Mouse (Mus musculus): ENCODE results near the gene Stxbp6. TPM values are rescaled to one million over a fixed set of nuclear protein-coding genes. Genes with fewer than 3 reads are reported as not detected.

The Stxbp6 gene
- polyA plus RNA-seq, 1 experiment from 2014 or later = 21.4 TPM

GRCm38 (mm10) chr12:45042591-45043091 lies 31.9 kb downstream of the Stxbp6 start:
- Histone ChIP-seq H3K4me2 (replicated peaks) (no peak overlapping the region), H3K27me3 (ENCODE audit: control insufficient read depth, insufficient read depth, low read length) (no peaks in the 10 kb centered on the region), H3K36me3 (replicated peaks; ENCODE audit: control insufficient read depth, insufficient read depth) (no peaks in the 10 kb centered on the region), H3K4me3 (replicated peaks; ENCODE audit: low read length) (no peak overlapping the region), H3K4me1 (replicated peaks; ENCODE audit: control insufficient read depth, insufficient read depth, low read length) (no peaks in the 10 kb centered on the region), H3K9ac (no peak overlapping the region), H3K9me3 (ENCODE audit: control insufficient read depth, low read length) (no peaks in the 10 kb centered on the region), H3K27ac (no peak overlapping the region)
- DNase-seq (ENCODE audit: low spot score) (no peak), ATAC-seq (ENCODE audit: low FRiP score) (no peak)
- 68% methylated on average over 10 of the region's 10 CpGs for WGBS

- H3K9ac ChIP-seq = no peak overlapping the region
- no peaks in the 10 kb centered on the region for H3K36me3 ChIP-seq (replicated peaks; ENCODE audit: control insufficient read depth, insufficient read depth)
- no peaks in the 10 kb centered on the region for H3K27me3 ChIP-seq (ENCODE audit: control insufficient read depth, insufficient read depth, low read length)
- H3K27ac ChIP-seq = no peak overlapping the region
- H3K9me3 ChIP-seq (ENCODE audit: control insufficient read depth, low read length) = no peaks in the 10 kb centered on the region
- 79% methylated on average over 1 of the region's 1 CpGs for WGBS
- H3K4me1 ChIP-seq (replicated peaks; ENCODE audit: control insufficient read depth, insufficient read depth, low read length) = no peaks in the 10 kb centered on the region
- DNase-seq (ENCODE audit: low spot score) = no peak
- H3K4me3 ChIP-seq (replicated peaks; ENCODE audit: low read length) = no peak overlapping the region
- no peak overlapping the region for H3K4me2 ChIP-seq (replicated peaks)
- no peak for ATAC-seq (ENCODE audit: low FRiP score)
These were observed 37.0 kb downstream of the Stxbp6 start for GRCm38 (mm10) chr12:45037496-45037895.

GRCm38 (mm10) chr12:45037091-45037490 lies 37.4 kb downstream of the Stxbp6 start:
- WGBS = 73% methylated on average over 4 of the region's 4 CpGs
- no peaks in the 10 kb centered on the region for H3K36me3 ChIP-seq (replicated peaks; ENCODE audit: control insufficient read depth, insufficient read depth)
- no peaks in the 10 kb centered on the region for H3K9me3 ChIP-seq (ENCODE audit: control insufficient read depth, low read length)
- no peaks in the 10 kb centered on the region for H3K4me1 ChIP-seq (replicated peaks; ENCODE audit: control insufficient read depth, insufficient read depth, low read length)
- H3K4me2 ChIP-seq (replicated peaks) = no peak overlapping the region
- DNase-seq (ENCODE audit: low spot score) = no peak
- no peak overlapping the region for H3K9ac ChIP-seq
- no peak for ATAC-seq (ENCODE audit: low FRiP score)
- no peak overlapping the region for H3K4me3 ChIP-seq (replicated peaks; ENCODE audit: low read length)
- no peaks in the 10 kb centered on the region for H3K27me3 ChIP-seq (ENCODE audit: control insufficient read depth, insufficient read depth, low read length)
- no peak overlapping the region for H3K27ac ChIP-seq

GRCm38 (mm10) chr12:45030681-45031080 lies 43.8 kb downstream of the Stxbp6 start:
- no peak overlapping the region for H3K27ac ChIP-seq
- DNase-seq (ENCODE audit: low spot score) (no peak), ATAC-seq (ENCODE audit: low FRiP score) (no peak)
- no peak overlapping the region for H3K9ac ChIP-seq
- no peak overlapping the region for H3K4me3 ChIP-seq (replicated peaks; ENCODE audit: low read length)
- no peaks in the 10 kb centered on the region for H3K36me3 ChIP-seq (replicated peaks; ENCODE audit: control insufficient read depth, insufficient read depth)
- H3K27me3 ChIP-seq (ENCODE audit: control insufficient read depth, insufficient read depth, low read length) = no peaks in the 10 kb centered on the region
- H3K9me3 ChIP-seq (ENCODE audit: control insufficient read depth, low read length) = no peaks in the 10 kb centered on the region
- no peak overlapping the region for H3K4me2 ChIP-seq (replicated peaks)
- H3K4me1 ChIP-seq (replicated peaks; ENCODE audit: control insufficient read depth, insufficient read depth, low read length) = no peaks in the 10 kb centered on the region
- 96% methylated on average over 3 of the region's 3 CpGs for WGBS

- 58% methylated on average over 1 of the region's 1 CpGs for WGBS
- DNase-seq (ENCODE audit: low spot score) (no peak), ATAC-seq (ENCODE audit: low FRiP score) (0 out of 2 replicates have a peak, but pooled peaks have one; percentile 37)
These were observed 48.2 kb downstream of the Stxbp6 start for GRCm38 (mm10) chr12:45026347-45026746.

GRCm38 (mm10) chr12:45020018-45020417 lies 54.5 kb downstream of the Stxbp6 start:
- no peak overlapping the region for H3K4me2 ChIP-seq (replicated peaks)
- H3K9ac ChIP-seq = no peak overlapping the region
- no peak overlapping the region for H3K27ac ChIP-seq
- 52% methylated on average over 3 of the region's 3 CpGs for WGBS
- DNase-seq (ENCODE audit: low spot score) (no peak), ATAC-seq (ENCODE audit: low FRiP score) (no peak)
- no peaks in the 10 kb centered on the region for H3K27me3 ChIP-seq (ENCODE audit: control insufficient read depth, insufficient read depth, low read length)
- H3K4me1 ChIP-seq (replicated peaks; ENCODE audit: control insufficient read depth, insufficient read depth, low read length) = no peaks in the 10 kb centered on the region
- H3K36me3 ChIP-seq (replicated peaks; ENCODE audit: control insufficient read depth, insufficient read depth) = no peaks in the 10 kb centered on the region
- H3K9me3 ChIP-seq (ENCODE audit: control insufficient read depth, low read length) = no peaks in the 10 kb centered on the region
- H3K4me3 ChIP-seq (replicated peaks; ENCODE audit: low read length) = no peak overlapping the region

More at GRCm38 (mm10) chr12:45026347-45026746, 48.2 kb downstream of the Stxbp6 start:
- no peaks in the 10 kb centered on the region for H3K4me1 ChIP-seq (replicated peaks; ENCODE audit: control insufficient read depth, insufficient read depth, low read length)
- H3K9me3 ChIP-seq (ENCODE audit: control insufficient read depth, low read length) = no peaks in the 10 kb centered on the region
- no peak overlapping the region for H3K9ac ChIP-seq
- H3K4me3 ChIP-seq (replicated peaks; ENCODE audit: low read length) = no peak overlapping the region
- H3K36me3 ChIP-seq (replicated peaks; ENCODE audit: control insufficient read depth, insufficient read depth) = no peaks in the 10 kb centered on the region
- H3K27ac ChIP-seq = no peak overlapping the region
- H3K4me2 ChIP-seq (replicated peaks) = no peak overlapping the region
- no peaks in the 10 kb centered on the region for H3K27me3 ChIP-seq (ENCODE audit: control insufficient read depth, insufficient read depth, low read length)

- H3K27ac ChIP-seq = peak overlapping the region; percentile 2; the same call in 1 of the 2 replicates
- DNase-seq (ENCODE audit: low spot score) = no peak
- no peaks in the 10 kb centered on the region for H3K4me1 ChIP-seq (replicated peaks; ENCODE audit: control insufficient read depth, insufficient read depth, low read length)
- H3K4me3 ChIP-seq (replicated peaks; ENCODE audit: low read length) = no peak overlapping the region
- H3K36me3 ChIP-seq (replicated peaks; ENCODE audit: control insufficient read depth, insufficient read depth) = no peaks in the 10 kb centered on the region
- no peaks in the 10 kb centered on the region for H3K27me3 ChIP-seq (ENCODE audit: control insufficient read depth, insufficient read depth, low read length)
- ATAC-seq (ENCODE audit: low FRiP score) = no peak
- no peak overlapping the region for H3K4me2 ChIP-seq (replicated peaks)
- H3K9me3 ChIP-seq (ENCODE audit: control insufficient read depth, low read length) = no peaks in the 10 kb centered on the region
- WGBS = 84% methylated on average over 12 of the region's 12 CpGs
- no peak overlapping the region for H3K9ac ChIP-seq
These were observed 55.3 kb downstream of the Stxbp6 start for GRCm38 (mm10) chr12:45019059-45019822.

- no peak overlapping the region for H3K4me2 ChIP-seq (replicated peaks)
- no peaks in the 10 kb centered on the region for H3K9me3 ChIP-seq (ENCODE audit: control insufficient read depth, low read length)
- no peaks in the 10 kb centered on the region for H3K4me1 ChIP-seq (replicated peaks; ENCODE audit: control insufficient read depth, insufficient read depth, low read length)
- H3K27ac ChIP-seq = no peak overlapping the region
- peak; percentile 68; the same call in 1 of the 2 replicates for ATAC-seq (ENCODE audit: low FRiP score)
- DNase-seq (ENCODE audit: low spot score) = peak; percentile 35
- H3K4me3 ChIP-seq (replicated peaks; ENCODE audit: low read length) = no peak overlapping the region
- no peak overlapping the region for H3K9ac ChIP-seq
- no peaks in the 10 kb centered on the region for H3K36me3 ChIP-seq (replicated peaks; ENCODE audit: control insufficient read depth, insufficient read depth)
- WGBS = 65% methylated on average over 5 of the region's 5 CpGs
- no peaks in the 10 kb centered on the region for H3K27me3 ChIP-seq (ENCODE audit: control insufficient read depth, insufficient read depth, low read length)
These were observed 61.2 kb downstream of the Stxbp6 start for GRCm38 (mm10) chr12:45013246-45013756.

GRCm38 (mm10) chr12:45011436-45012089 lies 62.9 kb downstream of the Stxbp6 start:
- H3K27me3 ChIP-seq (ENCODE audit: control insufficient read depth, insufficient read depth, low read length) = no peaks in the 10 kb centered on the region
- H3K4me1 ChIP-seq (replicated peaks; ENCODE audit: control insufficient read depth, insufficient read depth, low read length) = no peaks in the 10 kb centered on the region
- ATAC-seq (ENCODE audit: low FRiP score) = peak; percentile 49; the same call in 1 of the 2 replicates
- H3K4me3 ChIP-seq (replicated peaks; ENCODE audit: low read length) = no peak overlapping the region
- DNase-seq (ENCODE audit: low spot score) = no peak
- H3K36me3 ChIP-seq (replicated peaks; ENCODE audit: control insufficient read depth, insufficient read depth) = no peaks in the 10 kb centered on the region
- H3K4me2 ChIP-seq (replicated peaks) = no peak overlapping the region
- WGBS = 62% methylated on average over 11 of the region's 11 CpGs
- H3K9ac ChIP-seq = no peak overlapping the region
- no peaks in the 10 kb centered on the region for H3K9me3 ChIP-seq (ENCODE audit: control insufficient read depth, low read length)
- no peak overlapping the region for H3K27ac ChIP-seq

Measured in hindbrain, embryonic 14.5 days (tissue).